ENCODE assay signal across 11 mouse cellular contexts in genomic region chr12:82187178-82187839, GRCm38 (mm10). TPM values are rescaled to one million over a fixed set of nuclear protein-coding genes. Genes with fewer than 3 reads are reported as not detected.
DNase-seq lines count a peak whose midpoint lies in the region; ATAC-seq and TF ChIP-seq lines count a peak whose summit lies in the region.
"Had no signal": no experiment of that assay in that cellular context is flagged by ENCODE, and none has a peak within 500 bp of the region (broad histone marks: within the 10 kb centered on the region; RNA-seq: fewer than 3 reads in every experiment).

No protein-coding gene starts in this region.

- H3K27me3 ChIP-seq in hindbrain, embryonic 12.5 days: no peaks in the 10 kb centered on the region
- no peaks in the 10 kb centered on the region for H3K27me3 ChIP-seq in hindbrain, embryonic 14.5 days (ENCODE audit: control insufficient read depth, insufficient read depth, low read length)
- no peaks in the 10 kb centered on the region for H3K27me3 ChIP-seq in ES-Bruce4 (ENCODE audit: control insufficient read depth, insufficient read depth, low read length, poor library complexity, severe bottlenecking)
- no peaks in the 10 kb centered on the region for H3K27me3 ChIP-seq in limb, embryonic 10.5 days (ENCODE audit: low read depth, poor library complexity, severe bottlenecking)

- no peaks in the 10 kb centered on the region for H3K36me3 ChIP-seq in hindbrain, embryonic 12.5 days
- no peaks in the 10 kb centered on the region for H3K36me3 ChIP-seq in hindbrain, embryonic 14.5 days (replicated peaks; ENCODE audit: control insufficient read depth, insufficient read depth)
- no peaks in the 10 kb centered on the region for H3K36me3 ChIP-seq in ES-Bruce4 (ENCODE audit: control insufficient read depth, insufficient read depth, low read length, poor library complexity, severe bottlenecking)
- H3K36me3 ChIP-seq in limb, embryonic 10.5 days: peaks cover 14% of the 10 kb centered on the region

- peaks cover 27% of the 10 kb centered on the region for H3K4me1 ChIP-seq in hindbrain, embryonic 12.5 days
- no peaks in the 10 kb centered on the region for H3K4me1 ChIP-seq in hindbrain, embryonic 14.5 days (replicated peaks; ENCODE audit: control insufficient read depth, insufficient read depth, low read length)
- H3K4me1 ChIP-seq in ES-Bruce4 (ENCODE audit: control insufficient read depth, insufficient read depth, low read length): peaks cover 12% of the 10 kb centered on the region
- peaks cover 42% of the 10 kb centered on the region for H3K4me1 ChIP-seq in limb, embryonic 10.5 days

- WGBS in hindbrain, embryonic 12.5 days: 73% methylated on average over 7 of the region's 7 CpGs
- 70% methylated on average over 7 of the region's 7 CpGs for WGBS in hindbrain, embryonic 14.5 days
- 80% methylated on average over 7 of the region's 7 CpGs for WGBS in limb, embryonic 10.5 days

- TF ChIP-seq CTCF in ES-Bruce4 (IDR thresholded peaks at IDR 0.05; ENCODE audit: low read depth, low read length): no peak

- H3K9ac ChIP-seq in hindbrain, embryonic 12.5 days: no peak overlapping the region
- H3K9ac ChIP-seq in hindbrain, embryonic 14.5 days: no peak overlapping the region
- H3K9ac ChIP-seq in ES-Bruce4 (ENCODE audit: low read depth, poor library complexity, severe bottlenecking): no peak overlapping the region
- H3K9ac ChIP-seq: liver, postnatal 0 days had no signal

- H3K27ac ChIP-seq in hindbrain, embryonic 12.5 days: 0 out of 2 replicates have a peak overlapping the region, but pooled peaks have one; percentile 1
- H3K27ac ChIP-seq in hindbrain, embryonic 14.5 days: no peak overlapping the region
- peak overlapping the region; percentile 26 for H3K27ac ChIP-seq in ES-Bruce4 (ENCODE audit: insufficient read depth, low read length)
- 0 out of 2 replicates have a peak overlapping the region, but pooled peaks have one; percentile 19 for H3K27ac ChIP-seq in limb, embryonic 10.5 days
- H3K27ac ChIP-seq: hindbrain, embryonic 10.5 days had no signal

- ATAC-seq in hindbrain, embryonic 12.5 days (ENCODE audit: low FRiP score): no peak
- no peak for ATAC-seq in hindbrain, embryonic 14.5 days (ENCODE audit: low FRiP score)

- peaks cover 2% of the 10 kb centered on the region; the same call in 1 of the 2 replicates for H3K9me3 ChIP-seq in hindbrain, embryonic 12.5 days (replicated peaks)
- 0 out of 2 replicates have a peak, but pooled peaks cover 5% of the 10 kb centered on the region for H3K9me3 ChIP-seq in hindbrain, embryonic 14.5 days (ENCODE audit: control insufficient read depth, low read length)
- no peaks in the 10 kb centered on the region for H3K9me3 ChIP-seq in ES-Bruce4 (replicated peaks; ENCODE audit: control insufficient read depth, insufficient read depth, low read length, poor library complexity, severe bottlenecking)
- no peaks in the 10 kb centered on the region for H3K9me3 ChIP-seq in limb, embryonic 10.5 days (replicated peaks)

- no peak for TF ChIP-seq EP300 in ES-Bruce4 (IDR thresholded peaks at IDR 0.05; ENCODE audit: insufficient read depth, low read depth, low read length)

- H3K4me3 ChIP-seq in hindbrain, embryonic 12.5 days: no peak overlapping the region
- no peak overlapping the region for H3K4me3 ChIP-seq in hindbrain, embryonic 14.5 days (replicated peaks; ENCODE audit: low read length)
- no peak overlapping the region for H3K4me3 ChIP-seq in ES-Bruce4 (ENCODE audit: low read depth, low read length)
- no peak overlapping the region for H3K4me3 ChIP-seq in limb, embryonic 10.5 days
- H3K4me3 ChIP-seq: hindbrain, embryonic 10.5 days had no signal

- TF ChIP-seq POLR2A in ES-Bruce4 (IDR thresholded peaks at IDR 0.05; ENCODE audit: insufficient read depth, low read length): no peak

- H3K4me2 ChIP-seq in hindbrain, embryonic 12.5 days (replicated peaks): no peak overlapping the region
- H3K4me2 ChIP-seq in hindbrain, embryonic 14.5 days (replicated peaks): no peak overlapping the region

- DNase-seq in hindbrain, embryonic 14.5 days (ENCODE audit: low spot score): no peak
- peak; percentile 34 for DNase-seq in 3T3-L1 (ENCODE audit: low read depth, low spot score)
- DNase-seq in limb, embryonic 10.5 days (ENCODE audit: low spot score): no peak
- DNase-seq in spleen, postnatal 4 days (ENCODE audit: low spot score in 2 of 2): no peak
- no peak for DNase-seq in layer of hippocampus, postnatal 14 days (ENCODE audit: low spot score in 2 of 2)
- no peak for DNase-seq in frontal cortex, postnatal 10 days (ENCODE audit: low spot score in 2 of 2)
- DNase-seq: adrenal gland, postnatal 36 days; liver, postnatal 0 days had no signal

RNA-seq across cellular contexts. Expression of gene Sipa1l1, which starts 18.2 kb away (rescaled TPM):
- polyA plus RNA-seq in hindbrain, embryonic 12.5 days (2016; fragmentation: Nextera tagmentation; extraction: Ambion mirVana): 26.0 and 33.3 TPM in 2 replicates
- polyA plus RNA-seq in hindbrain, embryonic 14.5 days (2014; fragmentation: Nextera tagmentation; extraction: Ambion mirVana): 13.0 and 14.1 TPM in 2 replicates
- 44.9 and 49.1 TPM in 2 replicates for polyA plus RNA-seq in ES-Bruce4 (2011; ENCODE audit: insufficient read depth, insufficient read length, low read depth, missing spikeins)
- 28.3 and 37.0 TPM in 2 replicates for polyA plus RNA-seq in limb, embryonic 10.5 days (2016; fragmentation: Nextera tagmentation; extraction: Ambion mirVana)
- total RNA-seq in layer of hippocampus, postnatal 14 days (2021): 100 to 1,000 TPM; 159 to 165 TPM
